Mouse (Mus musculus): ENCODE measurements around the gene Trp73. TPM values are rescaled to one million over a fixed set of nuclear protein-coding genes. Genes with fewer than 3 reads are reported as not detected.

Gene Trp73
- polyA plus RNA-seq, 1 experiment from 2014 or later: 2.2 TPM

DNA sequence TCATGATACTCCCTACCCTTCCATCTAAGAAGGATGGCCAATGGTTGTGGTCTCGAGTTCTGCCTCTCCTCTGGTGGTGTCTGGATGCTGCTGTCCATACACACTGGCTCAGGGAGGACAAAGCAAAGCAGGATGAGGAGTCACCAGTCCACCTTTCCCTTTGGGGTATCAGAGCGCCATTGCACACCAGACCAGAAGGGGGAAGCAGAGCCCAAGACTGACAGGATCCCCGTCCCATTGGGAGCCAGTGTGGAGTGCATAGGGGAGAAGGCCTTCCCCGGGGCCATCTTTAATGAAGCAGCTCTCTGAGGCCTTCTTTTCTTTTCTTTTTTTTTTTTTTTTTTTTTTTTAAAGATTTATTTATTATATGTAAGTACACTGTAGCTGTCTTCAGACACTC is 86.9 kb downstream of the Trp73 start:
- Histone ChIP-seq H3K4me1 (replicated peaks; ENCODE audit: control insufficient read depth, insufficient read depth, low read length) (no peaks in the 10 kb centered on the region), H3K9ac (ENCODE audit: low read depth, low read length) (no peak overlapping the region), H3K9me3 (ENCODE audit: control insufficient read depth, low read length) (no peaks in the 10 kb centered on the region), H3K27me3 (ENCODE audit: control insufficient read depth, insufficient read depth, low read length) (no peaks in the 10 kb centered on the region), H3K4me2 (replicated peaks; ENCODE audit: low read depth, low read length) (no peak overlapping the region), H3K36me3 (ENCODE audit: control insufficient read depth, insufficient read depth, low read length) (no peaks in the 10 kb centered on the region), H3K27ac (ENCODE audit: low read depth, low read length) (no peak overlapping the region), H3K4me3 (ENCODE audit: low read depth, low read length) (no peak overlapping the region)
- WGBS: 63% methylated on average over 4 of the region's 4 CpGs
- no peak for DNase-seq (ENCODE audit: low spot score)
- ATAC-seq (ENCODE audit: low FRiP score): no peak

DNA sequence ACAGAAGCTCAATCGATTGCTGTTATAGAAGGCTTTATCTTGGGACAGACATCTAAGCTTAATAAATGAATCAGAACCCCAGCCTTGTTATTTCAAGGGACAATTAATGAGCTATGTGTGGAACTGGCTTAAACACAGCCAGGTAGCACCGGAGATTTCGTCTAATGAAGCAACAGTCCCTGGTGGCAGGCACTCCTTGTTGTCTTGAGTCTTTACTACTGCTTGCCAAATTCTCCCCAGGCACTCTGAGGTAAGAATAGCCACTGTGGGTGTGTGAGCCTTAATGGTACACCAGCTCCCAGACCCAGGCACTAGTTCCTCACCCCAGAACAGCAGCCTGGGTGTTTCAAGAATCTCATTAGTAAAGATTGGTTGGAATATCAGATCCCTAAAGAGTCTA is 88.6 kb downstream of the Trp73 start:
- no peak overlapping the region for H3K9ac ChIP-seq (ENCODE audit: low read depth, low read length)
- no peaks in the 10 kb centered on the region for H3K27me3 ChIP-seq (ENCODE audit: control insufficient read depth, insufficient read depth, low read length)
- H3K27ac ChIP-seq (ENCODE audit: low read depth, low read length): no peak overlapping the region
- H3K36me3 ChIP-seq (ENCODE audit: control insufficient read depth, insufficient read depth, low read length): no peaks in the 10 kb centered on the region
- no peak overlapping the region for H3K4me3 ChIP-seq (ENCODE audit: low read depth, low read length)
- no peaks in the 10 kb centered on the region for H3K9me3 ChIP-seq (ENCODE audit: control insufficient read depth, low read length)
- no peak overlapping the region for H3K4me2 ChIP-seq (replicated peaks; ENCODE audit: low read depth, low read length)
- WGBS: 93% methylated on average over 3 of the region's 3 CpGs
- no peak for DNase-seq (ENCODE audit: low spot score)
- ATAC-seq (ENCODE audit: low FRiP score): no peak
- no peaks in the 10 kb centered on the region for H3K4me1 ChIP-seq (replicated peaks; ENCODE audit: control insufficient read depth, insufficient read depth, low read length)

DNA sequence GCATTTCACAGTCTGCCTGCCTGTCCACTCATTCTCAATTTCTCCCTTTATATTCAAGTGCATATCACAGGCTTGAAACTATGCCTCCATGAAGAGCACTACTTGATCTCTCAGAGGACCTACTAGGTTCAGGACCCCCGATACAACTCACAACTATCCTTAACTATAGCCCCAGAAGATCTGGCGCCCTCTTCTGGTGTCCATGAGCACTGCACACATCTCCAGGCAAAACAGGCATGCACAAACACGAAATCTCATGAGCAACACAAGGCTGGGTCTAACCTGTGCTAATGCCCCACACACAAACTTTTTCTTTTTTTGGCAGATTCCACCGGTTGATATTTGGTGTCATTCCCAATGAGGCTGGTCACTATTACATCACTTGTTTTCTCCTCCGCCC is 94.2 kb downstream of the Trp73 start:
- no peak overlapping the region for H3K4me2 ChIP-seq (replicated peaks; ENCODE audit: low read depth, low read length)
- no peak overlapping the region for H3K4me3 ChIP-seq (ENCODE audit: low read depth, low read length)
- H3K9me3 ChIP-seq (ENCODE audit: control insufficient read depth, low read length): no peaks in the 10 kb centered on the region
- DNase-seq (ENCODE audit: low spot score) (no peak), ATAC-seq (ENCODE audit: low FRiP score) (no peak)
- H3K4me1 ChIP-seq (replicated peaks; ENCODE audit: control insufficient read depth, insufficient read depth, low read length): no peaks in the 10 kb centered on the region
- no peak overlapping the region for H3K9ac ChIP-seq (ENCODE audit: low read depth, low read length)
- no peaks in the 10 kb centered on the region for H3K36me3 ChIP-seq (ENCODE audit: control insufficient read depth, insufficient read depth, low read length)
- no peak overlapping the region for H3K27ac ChIP-seq (ENCODE audit: low read depth, low read length)
- 69% methylated on average over 5 of the region's 5 CpGs for WGBS
- H3K27me3 ChIP-seq (ENCODE audit: control insufficient read depth, insufficient read depth, low read length): no peaks in the 10 kb centered on the region

DNA sequence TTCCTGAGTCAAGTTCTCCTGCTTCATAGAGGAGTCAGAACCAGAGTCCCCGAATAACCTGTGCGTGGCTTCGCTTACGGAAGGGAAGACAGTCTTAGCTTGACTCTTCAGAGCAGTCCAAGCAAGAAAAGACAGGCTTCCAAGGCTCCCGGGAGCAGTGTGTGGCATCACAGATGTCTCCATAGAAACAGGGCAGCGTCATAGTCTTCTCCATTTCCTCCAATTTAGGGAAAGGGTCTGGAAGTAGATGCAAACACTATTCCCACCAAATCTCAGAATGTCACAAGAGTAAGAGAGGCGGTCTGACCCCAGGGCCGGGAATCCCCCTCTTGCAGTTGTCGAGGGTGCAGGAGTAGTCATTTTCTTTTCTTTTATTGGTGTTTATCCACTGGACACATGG is 97.4 kb downstream of the Trp73 start, which contains the start of gene Ccdc27:
TSS of gene Ccdc27 (minus strand) at position 101 of the 400 bp plus-strand sequence.
- no peak within 1 kb of the TSS for H3K4me2 ChIP-seq (replicated peaks; ENCODE audit: low read depth, low read length)
- no peaks in the 10 kb centered on the region for H3K9me3 ChIP-seq (ENCODE audit: control insufficient read depth, low read length)
- no peaks in the 10 kb centered on the region for H3K36me3 ChIP-seq (ENCODE audit: control insufficient read depth, insufficient read depth, low read length)
- 89% methylated on average over 9 of the region's 9 CpGs for WGBS
- no peaks in the 10 kb centered on the region for H3K27me3 ChIP-seq (ENCODE audit: control insufficient read depth, insufficient read depth, low read length)
- H3K4me1 ChIP-seq (replicated peaks; ENCODE audit: control insufficient read depth, insufficient read depth, low read length): no peaks in the 10 kb centered on the region
- ATAC-seq (ENCODE audit: low FRiP score): no peak
- H3K27ac ChIP-seq (ENCODE audit: low read depth, low read length): no peak within 1 kb of the TSS
- H3K9ac ChIP-seq (ENCODE audit: low read depth, low read length): no peak within 1 kb of the TSS
- no peak within 1 kb of the TSS for H3K4me3 ChIP-seq (ENCODE audit: low read depth, low read length)
- DNase-seq (ENCODE audit: low spot score): no peak

DNA sequence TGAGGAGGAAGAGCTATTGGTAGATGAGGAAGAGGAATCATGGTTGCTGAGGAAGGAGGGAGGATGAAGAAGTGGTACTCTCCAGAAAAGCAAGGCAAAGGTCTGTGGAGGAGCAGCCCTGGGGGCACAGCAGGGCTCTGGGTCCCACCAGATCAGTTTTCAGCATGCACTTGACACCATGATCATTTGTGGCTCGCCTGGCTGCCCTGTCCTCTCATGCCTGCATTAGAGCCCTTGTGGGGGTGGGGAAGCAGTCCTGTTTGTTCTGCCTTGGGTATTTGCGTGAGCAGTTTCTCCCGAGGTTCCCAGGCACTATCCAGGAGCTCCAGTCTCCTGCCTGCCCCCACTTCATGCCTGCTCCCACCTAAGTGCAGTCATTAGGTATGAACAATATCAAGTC is 102.9 kb downstream of the Trp73 start:
- H3K4me3 ChIP-seq (ENCODE audit: low read depth, low read length): no peak overlapping the region
- no peak overlapping the region for H3K27ac ChIP-seq (ENCODE audit: low read depth, low read length)
- WGBS: 55% methylated on average over 3 of the region's 3 CpGs
- ATAC-seq (ENCODE audit: low FRiP score): no peak
- no peaks in the 10 kb centered on the region for H3K36me3 ChIP-seq (ENCODE audit: control insufficient read depth, insufficient read depth, low read length)
- H3K4me2 ChIP-seq (replicated peaks; ENCODE audit: low read depth, low read length): no peak overlapping the region
- no peaks in the 10 kb centered on the region for H3K4me1 ChIP-seq (replicated peaks; ENCODE audit: control insufficient read depth, insufficient read depth, low read length)
- H3K9me3 ChIP-seq (ENCODE audit: control insufficient read depth, low read length): no peaks in the 10 kb centered on the region
- H3K27me3 ChIP-seq (ENCODE audit: control insufficient read depth, insufficient read depth, low read length): no peaks in the 10 kb centered on the region
- no peak for DNase-seq (ENCODE audit: low spot score)
- no peak overlapping the region for H3K9ac ChIP-seq (ENCODE audit: low read depth, low read length)

DNA sequence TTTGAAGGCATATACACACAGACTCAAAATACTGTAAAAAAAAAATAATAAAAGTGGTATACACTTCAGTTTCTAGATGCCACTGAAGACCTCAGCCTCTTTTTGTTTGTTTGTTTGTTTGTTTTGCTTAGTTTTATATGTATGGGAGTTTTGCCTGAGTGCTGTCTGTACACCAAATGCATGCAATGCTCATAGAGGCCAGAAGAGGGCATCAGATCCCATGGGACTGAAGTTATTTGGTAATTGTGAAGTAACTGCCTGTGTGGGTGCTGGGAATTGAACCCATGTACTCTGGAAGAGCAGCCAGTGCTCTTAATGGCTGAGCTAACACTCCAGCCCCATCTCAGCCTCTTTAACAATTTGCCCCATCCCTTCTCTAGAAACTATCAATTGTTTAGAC is 111.4 kb downstream of the Trp73 start:
- Histone ChIP-seq H3K4me3 (ENCODE audit: low read depth, low read length) (no peak overlapping the region), H3K4me2 (replicated peaks; ENCODE audit: low read depth, low read length) (no peak overlapping the region), H3K27ac (ENCODE audit: low read depth, low read length) (no peak overlapping the region), H3K9ac (ENCODE audit: low read depth, low read length) (no peak overlapping the region), H3K27me3 (ENCODE audit: control insufficient read depth, insufficient read depth, low read length) (peaks cover 7% of the 10 kb centered on the region; the same call in 1 of the 2 replicates), H3K36me3 (ENCODE audit: control insufficient read depth, insufficient read depth, low read length) (no peaks in the 10 kb centered on the region), H3K9me3 (ENCODE audit: control insufficient read depth, low read length) (no peaks in the 10 kb centered on the region), H3K4me1 (replicated peaks; ENCODE audit: control insufficient read depth, insufficient read depth, low read length) (peaks cover 6% of the 10 kb centered on the region; the same call in 1 of the 2 replicates)
- ATAC-seq (ENCODE audit: low FRiP score) (no peak), DNase-seq (ENCODE audit: low spot score) (peak; percentile 34)

DNA sequence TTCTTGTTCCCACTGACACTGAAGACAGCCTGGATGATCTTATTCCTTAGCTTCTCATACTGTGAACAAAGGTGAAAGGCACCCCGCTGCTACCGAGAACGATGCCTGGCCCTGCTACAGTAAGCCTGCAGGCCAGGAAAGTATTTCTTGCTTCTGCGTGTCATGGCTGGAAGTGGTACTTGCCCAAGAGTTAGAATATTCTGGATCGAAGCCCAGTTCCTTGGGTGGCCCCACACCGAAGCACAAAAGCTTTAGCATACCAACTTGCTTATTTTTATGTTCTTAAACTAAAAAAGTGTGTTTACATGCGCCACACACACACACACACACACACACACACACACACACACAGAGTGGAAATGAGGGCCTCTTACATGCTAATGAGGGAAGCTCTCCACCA is 111.9 kb downstream of the Trp73 start:
- H3K9ac ChIP-seq (ENCODE audit: low read depth, low read length): no peak overlapping the region
- no peaks in the 10 kb centered on the region for H3K36me3 ChIP-seq (ENCODE audit: control insufficient read depth, insufficient read depth, low read length)
- H3K9me3 ChIP-seq (ENCODE audit: control insufficient read depth, low read length): no peaks in the 10 kb centered on the region
- H3K4me1 ChIP-seq (replicated peaks; ENCODE audit: control insufficient read depth, insufficient read depth, low read length): peaks cover 6% of the 10 kb centered on the region; the same call in 1 of the 2 replicates
- H3K4me3 ChIP-seq (ENCODE audit: low read depth, low read length): no peak overlapping the region
- ATAC-seq (ENCODE audit: low FRiP score): no peak
- no peak for DNase-seq (ENCODE audit: low spot score)
- no peak overlapping the region for H3K27ac ChIP-seq (ENCODE audit: low read depth, low read length)
- no peak overlapping the region for H3K4me2 ChIP-seq (replicated peaks; ENCODE audit: low read depth, low read length)
- peaks cover 7% of the 10 kb centered on the region; the same call in 1 of the 2 replicates for H3K27me3 ChIP-seq (ENCODE audit: control insufficient read depth, insufficient read depth, low read length)
- WGBS: 76% methylated on average over 7 of the region's 7 CpGs

DNA sequence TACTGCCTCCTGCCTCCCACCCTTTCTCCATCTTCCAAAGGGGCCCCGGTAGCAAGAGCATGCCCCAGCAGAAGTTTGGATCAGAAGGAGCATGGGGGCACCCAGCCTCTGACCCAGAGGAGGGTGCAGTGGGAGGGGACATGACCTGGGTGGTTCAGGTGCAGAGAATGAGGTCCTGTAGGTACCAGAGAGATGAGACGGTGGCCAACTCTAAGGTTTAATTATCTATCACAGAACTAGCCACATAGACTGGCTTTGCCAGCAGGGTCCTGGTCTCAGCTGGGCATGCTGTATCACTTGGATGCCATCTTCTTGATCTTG is 113.6 kb downstream of the Trp73 start:
- Histone ChIP-seq H3K4me3 (ENCODE audit: low read depth, low read length) (peak overlapping the region; percentile 24), H3K9ac (ENCODE audit: low read depth, low read length) (no peak overlapping the region), H3K4me2 (replicated peaks; ENCODE audit: low read depth, low read length) (peak overlapping the region; percentile 54), H3K27me3 (ENCODE audit: control insufficient read depth, insufficient read depth, low read length) (peaks cover 7% of the 10 kb centered on the region; the same call in 1 of the 2 replicates), H3K9me3 (ENCODE audit: control insufficient read depth, low read length) (no peaks in the 10 kb centered on the region), H3K36me3 (ENCODE audit: control insufficient read depth, insufficient read depth, low read length) (no peaks in the 10 kb centered on the region; the same call in 1 of the 2 replicates), H3K4me1 (replicated peaks; ENCODE audit: control insufficient read depth, insufficient read depth, low read length) (peaks cover 6% of the 10 kb centered on the region; the same call in 1 of the 2 replicates), H3K27ac (ENCODE audit: low read depth, low read length) (no peak overlapping the region)
- ATAC-seq (ENCODE audit: low FRiP score) (no peak), DNase-seq (ENCODE audit: low spot score) (no peak)
- WGBS: 26% methylated on average over 2 of the region's 2 CpGs

DNA sequence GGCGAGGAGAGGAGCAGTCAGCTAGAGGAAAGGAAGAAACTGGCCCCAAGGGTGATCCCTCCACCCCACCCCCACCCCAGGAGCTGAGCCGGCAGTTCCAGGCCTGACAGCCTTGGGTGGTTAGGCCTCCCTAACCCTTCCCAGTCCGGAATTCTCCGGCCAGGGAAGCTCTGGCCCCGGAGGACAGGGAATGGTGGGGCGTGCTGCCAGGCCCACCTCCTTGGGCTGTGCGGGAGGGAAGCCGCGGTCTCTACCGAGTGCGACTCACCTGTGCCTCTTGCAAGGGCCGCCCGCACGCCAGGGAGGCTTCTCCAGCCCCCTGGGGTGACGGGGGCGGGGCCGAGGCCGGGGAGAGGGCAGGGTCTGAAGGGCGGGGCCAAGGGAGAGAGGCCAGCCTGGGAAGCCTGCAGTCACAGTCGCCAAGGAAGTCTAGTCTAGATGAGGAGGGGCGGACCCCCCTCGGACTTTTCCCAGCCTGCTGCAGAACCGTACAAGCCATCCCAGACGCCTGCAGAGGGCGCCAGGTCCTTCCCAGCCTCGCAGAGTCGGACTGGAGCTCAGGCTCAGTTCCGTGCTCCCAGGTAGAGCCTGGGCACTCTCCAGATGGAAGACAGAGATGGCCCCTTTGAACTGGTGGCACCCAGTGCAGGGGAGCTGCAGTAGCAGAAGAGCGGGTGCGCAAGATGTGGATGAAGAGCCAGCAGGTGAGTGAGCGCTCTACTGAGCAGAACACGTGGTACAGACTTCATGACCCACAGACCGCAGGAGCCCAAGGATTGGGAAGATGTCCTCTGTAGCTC is 114.2 kb downstream of the Trp73 start, which contains the start of gene Smim1:
TSS of gene Smim1 (minus strand) at position 590 of the 800 bp plus-strand sequence.
- Histone ChIP-seq H3K4me3 (ENCODE audit: low read depth, low read length) (peak within 1 kb of the TSS; percentile 24), H3K4me2 (replicated peaks; ENCODE audit: low read depth, low read length) (peak within 1 kb of the TSS; percentile 54), H3K27ac (ENCODE audit: low read depth, low read length) (no peak within 1 kb of the TSS), H3K9ac (ENCODE audit: low read depth, low read length) (peak within 1 kb of the TSS; percentile 56), H3K36me3 (ENCODE audit: control insufficient read depth, insufficient read depth, low read length) (no peaks in the 10 kb centered on the region; the same call in 1 of the 2 replicates), H3K4me1 (replicated peaks; ENCODE audit: control insufficient read depth, insufficient read depth, low read length) (peaks cover 6% of the 10 kb centered on the region; the same call in 1 of the 2 replicates), H3K27me3 (ENCODE audit: control insufficient read depth, insufficient read depth, low read length) (peaks cover 7% of the 10 kb centered on the region; the same call in 1 of the 2 replicates), H3K9me3 (ENCODE audit: control insufficient read depth, low read length) (no peaks in the 10 kb centered on the region)
- ATAC-seq (ENCODE audit: low FRiP score) (peak; percentile 68), DNase-seq (ENCODE audit: low spot score) (peak; percentile 72)
- under 1% methylated on average over 32 of the region's 33 CpGs for WGBS
